Mouse (Mus musculus) heart, adult 2 months (tissue): ENCODE measurements at regions not wholly inside any gene's neighbourhood (a gene's known extent, or its start where the extent isn't known, plus 50 kb on each side); places are given as distances from the start of the nearest gene placed in this dataset.

Source experiments
- CTCF ChIP-seq: fragments of 200-600 bp; IDR thresholded peaks from 2 replicates; pipeline ENCODE4 v1.8.1; 2022; ENCODE audit warnings: antibody characterized with exemption, mild to moderate bottlenecking, moderate library complexity
- EP300 ChIP-seq: fragments of 200-500 bp; IDR thresholded peaks from 2 replicates; pipeline ENCODE4 v1.6.1; 2011; ENCODE audit warnings: low read depth, low read length, control low read depth; ENCODE audit not compliant: insufficient read depth
- POLR2A ChIP-seq: fragments of 200-500 bp; IDR thresholded peaks from 2 replicates; pipeline ENCODE4 v1.6.1; 2011; ENCODE audit warnings: mild to moderate bottlenecking, low read depth, low read length, control low read depth; ENCODE audit not compliant: insufficient read depth

DNA sequence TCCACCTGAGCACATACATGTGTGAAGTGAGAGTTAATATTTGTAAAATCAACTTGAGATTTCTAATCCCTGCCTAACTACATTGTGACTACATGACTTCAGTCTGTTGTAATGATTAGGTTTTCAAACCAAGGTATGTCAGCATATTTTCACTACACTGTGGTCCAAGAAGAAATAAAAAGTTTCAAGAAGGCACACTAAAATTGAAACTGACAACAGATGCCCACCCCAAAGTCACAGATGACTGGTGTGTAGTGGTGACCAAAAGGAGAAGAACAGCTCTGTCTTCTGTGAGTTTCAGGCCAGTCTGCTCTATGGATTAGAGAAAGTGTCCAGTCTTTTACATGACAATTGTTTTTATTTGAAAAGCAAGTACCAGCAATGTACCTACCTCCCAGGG lies 255.9 kb upstream of the Klf6 start:
- no peak for TF ChIP-seq CTCF
- no peak for TF ChIP-seq POLR2A
- no peak for TF ChIP-seq EP300
